Mouse (Mus musculus) testis, postnatal 10 days (tissue): Measurements from ENCODE around the gene Mylip.

ENCODE experiments used
- DNase-seq: peaks from one replicate; pipeline ENCODE4 v3.0.0; 2021; ENCODE audit warnings: low spot score

Gene Mylip

GRCm38 (mm10) chr13:45389448-45390311, at the start of gene Mylip:
Gene Mylip, plus strand, starts transcription at chr13:45389742.
- DNase-seq, result peak; percentile 98

GRCm38 (mm10) chr13:45341991-45342390, 47.6 kb upstream of the Mylip start:
- DNase-seq, result no peak

GRCm38 (mm10) chr13:45343541-45343940, 46.0 kb upstream of the Mylip start:
- no peak for DNase-seq

GRCm38 (mm10) chr13:45343966-45344365, 45.6 kb upstream of the Mylip start:
- DNase-seq, result no peak

- no peak for DNase-seq
Observed at GRCm38 (mm10) chr13:45345471-45346159, 43.9 kb upstream of the Mylip start.

- no peak for DNase-seq
Observed at GRCm38 (mm10) chr13:45351483-45351882, 38.1 kb upstream of the Mylip start.

GRCm38 (mm10) chr13:45354824-45355223, 34.7 kb upstream of the Mylip start:
- no peak for DNase-seq

GRCm38 (mm10) chr13:45358208-45358607, 31.3 kb upstream of the Mylip start:
- DNase-seq, result no peak

- DNase-seq, result no peak
Observed at GRCm38 (mm10) chr13:45358676-45359323, 30.7 kb upstream of the Mylip start.

GRCm38 (mm10) chr13:45365788-45366187, 23.8 kb upstream of the Mylip start:
- no peak for DNase-seq

- no peak for DNase-seq
Observed at GRCm38 (mm10) chr13:45371673-45372072, 17.9 kb upstream of the Mylip start.

GRCm38 (mm10) chr13:45372456-45372855, 17.1 kb upstream of the Mylip start:
- DNase-seq, result no peak

- DNase-seq, result no peak
Observed at GRCm38 (mm10) chr13:45374846-45375245, 14.7 kb upstream of the Mylip start.

- no peak for DNase-seq
Observed at GRCm38 (mm10) chr13:45382208-45382607, 7.3 kb upstream of the Mylip start.

- no peak for DNase-seq
Observed at GRCm38 (mm10) chr13:45384636-45385035, 4.9 kb upstream of the Mylip start.

GRCm38 (mm10) chr13:45385521-45385920, 4.0 kb upstream of the Mylip start:
- no peak for DNase-seq

- DNase-seq, result no peak
Observed at GRCm38 (mm10) chr13:45386253-45386652, 3.3 kb upstream of the Mylip start.

- DNase-seq, result no peak
Observed at GRCm38 (mm10) chr13:45387231-45387630, 2.3 kb upstream of the Mylip start.

- DNase-seq, result no peak
Observed at GRCm38 (mm10) chr13:45388254-45388805, 1.2 kb upstream of the Mylip start.

GRCm38 (mm10) chr13:45388889-45389288, 653 bp upstream of the Mylip start:
- no peak for DNase-seq

- peak; percentile 56 for DNase-seq
Observed at GRCm38 (mm10) chr13:45390312-45390961, 895 bp downstream of the Mylip start.
